Mouse (Mus musculus) stomach, postnatal 0 days (tissue): ENCODE data around the gene Rcan1.

ENCODE experiments used
- CTCF ChIP-seq: IDR thresholded peaks from 2 replicates; pipeline ENCODE4 v1.5.1; 2016; ENCODE audit warnings: antibody characterized with exemption, low read depth, mild to moderate bottlenecking, moderate library complexity
- EP300 ChIP-seq: optimal IDR thresholded peaks from 2 replicates; pipeline ENCODE3; 2016; ENCODE audit warnings: antibody characterized with exemption

DNA sequence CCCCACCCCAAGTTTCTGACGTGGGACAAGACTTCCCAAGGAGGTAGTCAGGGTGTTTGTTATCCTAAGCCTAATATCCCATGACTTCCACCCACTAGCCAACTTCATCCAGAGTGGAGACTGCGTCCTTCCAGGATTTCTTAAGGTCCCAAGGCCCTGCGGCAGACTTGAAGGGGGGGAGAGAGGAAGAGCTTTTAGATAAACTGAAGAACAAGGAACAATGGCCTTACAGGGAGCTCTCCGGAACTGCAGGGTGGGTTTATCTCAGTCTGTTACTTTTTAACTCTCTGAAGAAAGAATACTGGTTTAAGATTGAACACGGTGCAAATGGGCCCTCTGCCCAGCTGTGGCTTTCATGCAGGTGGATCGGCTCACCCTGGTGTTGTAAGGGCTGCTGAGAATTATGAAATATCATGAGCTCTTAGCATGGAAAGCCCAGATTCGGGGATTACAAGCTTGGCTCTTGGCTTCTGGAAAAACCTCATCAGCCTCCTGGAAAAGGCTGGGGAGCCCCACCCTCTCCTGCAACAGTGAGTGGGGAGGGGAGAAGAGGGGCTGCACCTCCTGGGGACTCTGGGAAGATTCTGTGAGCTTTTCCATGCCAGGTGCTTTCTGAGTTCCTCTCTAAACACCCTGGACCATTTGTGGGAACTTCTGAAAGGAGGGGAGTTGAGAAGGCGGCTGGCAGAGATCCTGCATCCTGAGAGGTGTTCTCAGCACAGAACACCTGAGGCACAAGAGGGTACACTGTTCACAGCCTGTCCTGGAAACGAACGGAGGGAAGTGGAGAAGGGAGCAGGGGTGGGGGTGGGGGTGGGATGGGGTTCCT is 72.7 kb downstream of the Rcan1 start:
- TF ChIP-seq CTCF (no peak), EP300 (no peak)
